Mouse (Mus musculus) left cerebral cortex, adult 2 months (tissue): ENCODE results near the gene Arxes2. TPM values are rescaled to one million over a fixed set of nuclear protein-coding genes. Genes with fewer than 3 reads are reported as not detected.
A peak's percentile ranks its signal among the peaks of the same experiment; 100 is the strongest.
"Not testable (repeated sequence)": the region's sequence is repeated elsewhere in the genome, so short reads cannot be mapped to it uniquely, and the experiment has no call there.

Source experiments
- DNase-seq, 2 experiments: peaks; one replicate each; pipeline ENCODE4 v3.0.0; 2021 to 2022; ENCODE audit warnings: low spot score in 2 of 2, mixed read lengths in 1 of 2; ENCODE audit errors: extremely low spot score in 1 of 2
- H3K27ac ChIP-seq: fragments of 200-600 bp; 2 replicates; pipeline ENCODE4 v1.8.1; 2022
- H3K4me3 ChIP-seq: fragments of 200-600 bp; 2 replicates; pipeline ENCODE4 v1.8.1; 2022
- CTCF ChIP-seq: fragments of 200-600 bp; IDR thresholded peaks from 2 replicates; pipeline ENCODE4 v1.8.1; 2022; ENCODE audit warnings: antibody characterized with exemption, mild to moderate bottlenecking, moderate library complexity
- intact Hi-C: fragments of 180-260 bp; cut with DNase I; formaldehyde crosslinking; loops from one replicate; pipeline ENCODE4 v1.15.1; 2025
- long read RNA-seq, 2 experiments: library from polyadenylated mRNA; stranded (forward); transcript quantifications; one replicate each; pipeline ENCODE4 v2.0.0; 2021; ENCODE audit warnings: borderline mapping rate in 2 of 2
- total RNA-seq, 2 experiments: library from RNA; stranded (reverse); gene quantifications; 2 replicates each; pipeline ENCODE4 v1.2.3; 2021

The Arxes2 gene
- 10 to 100 TPM; 59.2 to 73.2 TPM for total RNA-seq
- long read RNA-seq, experiment 1, transcript Arxes2-201 (1 exons, 1,532 nt): major isoform, 36 of 36 reads
- long read RNA-seq, experiment 1, partial matches to known transcripts: 0 of 36 reads
- long read RNA-seq, experiment 1, other reads (novel, unspliced or antisense): 0 of 36 reads
- long read RNA-seq, experiment 2, transcript Arxes2-201 (1 exons, 1,532 nt): major isoform, 32 of 32 reads
- long read RNA-seq, experiment 2, partial matches to known transcripts: 0 of 32 reads
- long read RNA-seq, experiment 2, other reads (novel, unspliced or antisense): 0 of 32 reads

GRCm38 (mm10) chrX:135993664-135994119 is at the start of gene Arxes2:
Gene Arxes2 (plus strand): TSS chrX:135993824.
- H3K4me3 ChIP-seq: peak within 1 kb of the TSS; percentile 7
- DNase-seq, H3K27ac ChIP-seq, intact Hi-C loops: not testable (repeated sequence)

GRCm38 (mm10) chrX:135948699-135949437 is 44.8 kb upstream of the Arxes2 start:
- Histone ChIP-seq H3K4me3 (no peak overlapping the region), H3K27ac (no peak overlapping the region)
- DNase-seq: no peak
- no peak for TF ChIP-seq CTCF
- intact Hi-C loops: no loop called here

- Histone ChIP-seq H3K4me3 (no peak overlapping the region), H3K27ac (no peak overlapping the region)
- intact Hi-C loops: no loop called here
- no peak for DNase-seq
- no peak for TF ChIP-seq CTCF
These were observed 36.5 kb upstream of the Arxes2 start for GRCm38 (mm10) chrX:135956988-135957690.

GRCm38 (mm10) chrX:135957691-135958081 is 35.9 kb upstream of the Arxes2 start:
- intact Hi-C loops: no loop called here
- H3K4me3 ChIP-seq: no peak overlapping the region
- H3K27ac ChIP-seq: no peak overlapping the region
- no peak for TF ChIP-seq CTCF
- no peak for DNase-seq

- Histone ChIP-seq H3K4me3 (no peak overlapping the region), H3K27ac (no peak overlapping the region)
- no peak for TF ChIP-seq CTCF
- DNase-seq: no peak
- intact Hi-C loops: no loop called here
These were observed 34.9 kb upstream of the Arxes2 start for GRCm38 (mm10) chrX:135958589-135959225.

- no peak for DNase-seq
- intact Hi-C loops: no loop called here
- Histone ChIP-seq H3K27ac (no peak overlapping the region), H3K4me3 (no peak overlapping the region)
- no peak for TF ChIP-seq CTCF
These were observed 34.1 kb upstream of the Arxes2 start for GRCm38 (mm10) chrX:135959536-135959935.

- TF ChIP-seq CTCF: no peak
- H3K4me3 ChIP-seq: no peak overlapping the region
- intact Hi-C loops: loop anchor here (2.0 to 5.0 kb wide), 2 partner anchors 75 to 158 kb away; no protein-coding TSS in a partner anchor
- H3K27ac ChIP-seq: no peak overlapping the region
- DNase-seq: no peak
These were observed 31.3 kb upstream of the Arxes2 start for GRCm38 (mm10) chrX:135962342-135962741.

GRCm38 (mm10) chrX:135963130-135963529 is 30.5 kb upstream of the Arxes2 start:
- H3K27ac ChIP-seq: no peak overlapping the region
- DNase-seq: no peak

GRCm38 (mm10) chrX:135963629-135964028 is 30.0 kb upstream of the Arxes2 start:
- intact Hi-C loops: loop anchor here (2.0 to 5.0 kb wide), 2 partner anchors 76 to 159 kb away; no protein-coding TSS in a partner anchor
- Histone ChIP-seq H3K27ac (no peak overlapping the region), H3K4me3 (no peak overlapping the region)
- TF ChIP-seq CTCF: peak; percentile 65
- peak; percentile 20 to 24 for DNase-seq

More at GRCm38 (mm10) chrX:135963130-135963529, 30.5 kb upstream of the Arxes2 start:
- TF ChIP-seq CTCF: no peak
- intact Hi-C loops: loop anchor here (2.0 to 5.0 kb wide), 2 partner anchors 76 to 158 kb away; no protein-coding TSS in a partner anchor
- H3K4me3 ChIP-seq: no peak overlapping the region

GRCm38 (mm10) chrX:135973597-135974423 is 19.8 kb upstream of the Arxes2 start:
- intact Hi-C loops: no loop called here
- H3K27ac ChIP-seq: no peak overlapping the region
- DNase-seq: no peak
- TF ChIP-seq CTCF: no peak
- no peak overlapping the region for H3K4me3 ChIP-seq
